Mouse (Mus musculus) heart, postnatal 0 days (tissue): Measurements from ENCODE around the gene Ccdc85c. TPM values are rescaled to one million over a fixed set of nuclear protein-coding genes. Genes with fewer than 3 reads are reported as not detected.

Source experiments
- ATAC-seq: fragments of 200-750 bp; cut with Nextera tagmentation; 2 replicates; pipeline ENCODE4 v1.8.0; 2017; ENCODE audit warnings: low read depth, moderate number of reproducible peaks, moderate library complexity; ENCODE audit not compliant: insufficient read depth
- DNase-seq: peaks from one replicate; pipeline ENCODE4 v3.0.0-alpha.2; 2016; ENCODE audit warnings: low spot score
- H3K27ac ChIP-seq: fragments of 300-500 bp; sonication (generic); 2 replicates; pipeline ENCODE4 v1.5.1; 2014; ENCODE audit warnings: low read depth, mild to moderate bottlenecking
- H3K27me3 ChIP-seq: fragments of 300-500 bp; sonication (generic); 2 replicates; pipeline ENCODE4 v1.6.1; 2014; ENCODE audit warnings: low read length, mixed read lengths; ENCODE audit not compliant: control insufficient read depth, insufficient read depth
- H3K36me3 ChIP-seq: fragments of 300-500 bp; sonication (generic); replicated peaks from 2 replicates; pipeline ENCODE4 v1.6.1; 2014; ENCODE audit warnings: low read length, mixed read lengths; ENCODE audit not compliant: control insufficient read depth, insufficient read depth
- H3K4me1 ChIP-seq: fragments of 300-500 bp; sonication (generic); 2 replicates; pipeline ENCODE4 v1.6.1; 2014; ENCODE audit warnings: antibody characterized with exemption; ENCODE audit not compliant: control insufficient read depth, insufficient read depth
- H3K4me2 ChIP-seq: fragments of 300-500 bp; sonication (generic); 2 replicates; pipeline ENCODE4 v1.6.1; 2014; ENCODE audit warnings: low read depth, mild to moderate bottlenecking, low read length, moderate library complexity
- H3K4me3 ChIP-seq: fragments of 300-500 bp; sonication (generic); 2 replicates; pipeline ENCODE4 v1.5.1; 2014; ENCODE audit warnings: low read depth, low read length
- H3K9ac ChIP-seq: fragments of 300-500 bp; sonication (generic); replicated peaks from 2 replicates; pipeline ENCODE4 v1.6.1; 2014; ENCODE audit warnings: low read depth, low read length, mixed read lengths
- H3K9me3 ChIP-seq: fragments of 300-500 bp; sonication (generic); replicated peaks from 2 replicates; pipeline ENCODE4 v1.6.1; 2016; ENCODE audit warnings: low read length; ENCODE audit not compliant: control insufficient read depth
- CTCF ChIP-seq: IDR thresholded peaks from 2 replicates; pipeline ENCODE4 v1.5.1; 2016; ENCODE audit warnings: antibody characterized with exemption, control low read depth, low read depth
- EP300 ChIP-seq: IDR thresholded peaks from 2 replicates; pipeline ENCODE4 v1.6.1; 2016; ENCODE audit warnings: antibody characterized with exemption, low read depth
- WGBS: fragments of 180-500 bp; shearing (Covaris S2); extraction: QIAGEN DNeasy Blood & Tissue Kit; methylation state at CpG from one replicate; pipeline ENCODE4 v1.1.7; 2014; 5-methylcytosine and 5-hydroxymethylcytosine counted together
- polyA plus RNA-seq: library from polyadenylated mRNA; unstranded; fragments of >200 nt; fragmentation: Nextera tagmentation; extraction: Ambion mirVana; gene quantifications from 2 replicates; pipeline ENCODE4 v1.2.1, GENCODE M21; 2015
- total RNA-seq: library from RNA; depleted of rRNA; stranded (reverse); fragments of >200 nt; gene quantifications from 2 replicates; pipeline ENCODE4 v1.2.3, GENCODE M21; 2014; ENCODE audit warnings: low replicate concordance

Gene Ccdc85c
- total and polyA plus RNA-seq, 2 experiments from 2014 or later, result 7.8 to 44.7 TPM

- no peak for TF ChIP-seq EP300
- no peak for TF ChIP-seq CTCF
- H3K27me3 ChIP-seq, result no peaks in the 10 kb centered on the region
- peaks cover 29% of the 10 kb centered on the region for H3K36me3 ChIP-seq
- DNase-seq, result no peak
- H3K27ac ChIP-seq, result no peak overlapping the region
- no peak overlapping the region for H3K4me3 ChIP-seq
- no peak overlapping the region for H3K9ac ChIP-seq
- ATAC-seq, result no peak
- WGBS, result 88% methylated on average over 9 of the region's 9 CpGs
- H3K4me2 ChIP-seq, result no peak overlapping the region
- no peaks in the 10 kb centered on the region for H3K9me3 ChIP-seq
- H3K4me1 ChIP-seq, result peaks cover 18% of the 10 kb centered on the region
These were observed 67.0 kb downstream of the Ccdc85c start for GRCm38 (mm10) chr12:108208216-108208615.

GRCm38 (mm10) chr12:108206641-108207040, 68.6 kb downstream of the Ccdc85c start:
- Histone ChIP-seq H3K9ac (no peak overlapping the region), H3K36me3 (peaks cover 43% of the 10 kb centered on the region), H3K27me3 (no peaks in the 10 kb centered on the region), H3K27ac (no peak overlapping the region), H3K4me2 (no peak overlapping the region), H3K4me3 (no peak overlapping the region), H3K9me3 (no peaks in the 10 kb centered on the region), H3K4me1 (peaks cover 2% of the 10 kb centered on the region; the same call in 1 of the 2 replicates)
- DNase-seq (peak; percentile 51), ATAC-seq (peak; percentile 56)
- TF ChIP-seq CTCF, result peak; percentile 85
- TF ChIP-seq EP300, result no peak
- 13% methylated on average over 5 of the region's 5 CpGs for WGBS

GRCm38 (mm10) chr12:108204978-108205377, 70.2 kb downstream of the Ccdc85c start:
- no peaks in the 10 kb centered on the region for H3K27me3 ChIP-seq

GRCm38 (mm10) chr12:108203895-108204294, 71.3 kb downstream of the Ccdc85c start:
- DNase-seq (no peak), ATAC-seq (no peak)
- Histone ChIP-seq H3K36me3 (peaks cover 70% of the 10 kb centered on the region), H3K4me1 (no peaks in the 10 kb centered on the region), H3K9me3 (no peaks in the 10 kb centered on the region), H3K4me2 (no peak overlapping the region), H3K27ac (no peak overlapping the region), H3K27me3 (no peaks in the 10 kb centered on the region), H3K9ac (no peak overlapping the region), H3K4me3 (no peak overlapping the region)
- TF ChIP-seq EP300, result no peak
- TF ChIP-seq CTCF, result no peak
- WGBS, result 72% methylated on average over 8 of the region's 8 CpGs

More at GRCm38 (mm10) chr12:108204978-108205377, 70.2 kb downstream of the Ccdc85c start:
- 82% methylated on average over 12 of the region's 12 CpGs for WGBS
- Histone ChIP-seq H3K9ac (no peak overlapping the region), H3K36me3 (peaks cover 60% of the 10 kb centered on the region), H3K4me1 (no peaks in the 10 kb centered on the region), H3K27ac (no peak overlapping the region), H3K4me3 (no peak overlapping the region), H3K9me3 (no peaks in the 10 kb centered on the region), H3K4me2 (no peak overlapping the region)
- no peak for ATAC-seq
- DNase-seq, result no peak
- TF ChIP-seq CTCF (no peak), EP300 (no peak)

- no peak for TF ChIP-seq EP300
- no peak for TF ChIP-seq CTCF
- no peak overlapping the region for H3K4me2 ChIP-seq
- peaks cover 93% of the 10 kb centered on the region for H3K36me3 ChIP-seq
- 79% methylated on average over 1 of the region's 1 CpGs for WGBS
- no peak overlapping the region for H3K4me3 ChIP-seq
- no peaks in the 10 kb centered on the region for H3K9me3 ChIP-seq
- no peaks in the 10 kb centered on the region for H3K4me1 ChIP-seq
- H3K9ac ChIP-seq, result no peak overlapping the region
- no peaks in the 10 kb centered on the region for H3K27me3 ChIP-seq
- H3K27ac ChIP-seq, result no peak overlapping the region
- DNase-seq (no peak), ATAC-seq (no peak)
These were observed 75.1 kb downstream of the Ccdc85c start for GRCm38 (mm10) chr12:108200094-108200493.

GRCm38 (mm10) chr12:108198447-108198846, 76.8 kb downstream of the Ccdc85c start:
- Histone ChIP-seq H3K9me3 (no peaks in the 10 kb centered on the region), H3K36me3 (peaks cover 98% of the 10 kb centered on the region)
- WGBS, result 67% methylated on average over 4 of the region's 4 CpGs

More at GRCm38 (mm10) chr12:108198447-108198846, 76.8 kb downstream of the Ccdc85c start:
- TF ChIP-seq EP300 (no peak), CTCF (no peak)
- ATAC-seq (no peak), DNase-seq (no peak)
- H3K27ac ChIP-seq, result no peak overlapping the region
- no peak overlapping the region for H3K4me2 ChIP-seq
- H3K4me1 ChIP-seq, result no peaks in the 10 kb centered on the region
- H3K4me3 ChIP-seq, result no peak overlapping the region
- no peaks in the 10 kb centered on the region for H3K27me3 ChIP-seq
- H3K9ac ChIP-seq, result no peak overlapping the region
